Mouse (Mus musculus) embryonic facial prominence, embryonic 14.5 days (tissue): ENCODE results near the gene 6030408B16Rik. TPM values are rescaled to one million over a fixed set of nuclear protein-coding genes. Genes with fewer than 3 reads are reported as not detected.

Experiments
- ATAC-seq: fragments of 200-750 bp; cut with Nextera tagmentation; 2 replicates; pipeline ENCODE4 v1.8.0; 2017; ENCODE audit warnings: low read depth, moderate number of reproducible peaks, moderate TSS enrichment
- DNase-seq: peaks from one replicate; pipeline ENCODE4 v3.0.0-alpha.2; 2015; ENCODE audit warnings: low spot score
- H3K27ac ChIP-seq: fragments of 300-500 bp; sonication (generic); replicated peaks from 2 replicates; pipeline ENCODE4 v1.5.1; 2014; ENCODE audit warnings: low read depth, mild to moderate bottlenecking, low read length, moderate library complexity
- H3K27me3 ChIP-seq: fragments of 300-500 bp; sonication (generic); replicated peaks from 2 replicates; pipeline ENCODE4 v1.6.1; 2014; ENCODE audit warnings: low read length; ENCODE audit not compliant: control insufficient read depth, insufficient read depth
- H3K36me3 ChIP-seq: fragments of 300-500 bp; sonication (generic); 2 replicates; pipeline ENCODE4 v1.6.1; 2014; ENCODE audit warnings: low read length, mixed read lengths; ENCODE audit not compliant: control insufficient read depth, insufficient read depth
- H3K4me1 ChIP-seq: fragments of 300-500 bp; sonication (generic); 2 replicates; pipeline ENCODE4 v1.6.1; 2014; ENCODE audit warnings: antibody characterized with exemption, low read length; ENCODE audit not compliant: control insufficient read depth, insufficient read depth
- H3K4me2 ChIP-seq: fragments of 300-500 bp; sonication (generic); 2 replicates; pipeline ENCODE4 v1.6.1; 2014; ENCODE audit warnings: low read depth, mild to moderate bottlenecking, low read length, moderate library complexity, mixed read lengths
- H3K4me3 ChIP-seq: fragments of 300-500 bp; sonication (generic); 2 replicates; pipeline ENCODE4 v1.5.1; 2014; ENCODE audit warnings: low read depth, mild to moderate bottlenecking, low read length
- H3K9ac ChIP-seq: fragments of 300-500 bp; sonication (generic); 2 replicates; pipeline ENCODE4 v1.6.1; 2014; ENCODE audit warnings: low read depth, mild to moderate bottlenecking, low read length, moderate library complexity, mixed read lengths
- H3K9me3 ChIP-seq: fragments of 300-500 bp; sonication (generic); 2 replicates; pipeline ENCODE4 v1.6.1; 2016; ENCODE audit warnings: low read length; ENCODE audit not compliant: control insufficient read depth
- WGBS: fragments of 180-500 bp; shearing (Covaris S2); extraction: QIAGEN DNeasy Blood & Tissue Kit; methylation state at CpG from one replicate; pipeline ENCODE4 v1.1.7; 2014; 5-methylcytosine and 5-hydroxymethylcytosine counted together
- polyA plus RNA-seq: library from polyadenylated mRNA; unstranded; fragments of >200 nt; fragmentation: Nextera tagmentation; extraction: Ambion mirVana; gene quantifications from 2 replicates; pipeline ENCODE4 v1.2.1, GENCODE M21; 2014

Gene 6030408B16Rik
- 0.79 and 0.84 TPM in 2 replicates for polyA plus RNA-seq

- Histone ChIP-seq H3K9ac (no peak within 1 kb of the TSS; the same call in 1 of the 2 replicates), H3K4me2 (no peak within 1 kb of the TSS; the same call in 1 of the 2 replicates)
- DNase-seq: no peak
These were observed at the start of gene 6030408B16Rik for GRCm38 (mm10) chr15:101293025-101293621. TSS of gene 6030408B16Rik (plus strand) at chr15:101293212.

GRCm38 (mm10) chr15:101244012-101244411 lies 49.0 kb upstream of the 6030408B16Rik start:
- Histone ChIP-seq H3K36me3 (no peaks in the 10 kb centered on the region), H3K4me2 (no peak overlapping the region), H3K9ac (no peak overlapping the region), H3K27me3 (no peaks in the 10 kb centered on the region), H3K4me1 (peaks cover 18% of the 10 kb centered on the region), H3K27ac (no peak overlapping the region), H3K9me3 (no peaks in the 10 kb centered on the region), H3K4me3 (no peak overlapping the region)
- no peak for DNase-seq
- 64% methylated on average over 3 of the region's 3 CpGs for WGBS
- no peak for ATAC-seq

More at GRCm38 (mm10) chr15:101293025-101293621, at the start of gene 6030408B16Rik:
- Histone ChIP-seq H3K36me3 (peaks cover 41% of the 10 kb centered on the region), H3K4me3 (no peak within 1 kb of the TSS), H3K9me3 (no peaks in the 10 kb centered on the region), H3K4me1 (peaks cover 4% of the 10 kb centered on the region), H3K27ac (no peak within 1 kb of the TSS), H3K27me3 (no peaks in the 10 kb centered on the region)
- 43% methylated on average over 12 of the region's 18 CpGs for WGBS
- peak; percentile 60; the same call in 1 of the 2 replicates for ATAC-seq

- Histone ChIP-seq H3K4me1 (peaks cover 12% of the 10 kb centered on the region), H3K27ac (peak overlapping the region; percentile 94), H3K36me3 (no peaks in the 10 kb centered on the region), H3K9ac (peak overlapping the region; percentile 72), H3K4me3 (peak overlapping the region; percentile 45), H3K9me3 (no peaks in the 10 kb centered on the region), H3K27me3 (no peaks in the 10 kb centered on the region), H3K4me2 (peak overlapping the region; percentile 66)
- ATAC-seq: peak; percentile 98
- DNase-seq: peak; percentile 100
- WGBS: under 1% methylated on average over 29 of the region's 56 CpGs
These were observed 46.5 kb upstream of the 6030408B16Rik start for GRCm38 (mm10) chr15:101246231-101247154.

- peaks cover 12% of the 10 kb centered on the region for H3K4me1 ChIP-seq
- H3K27ac ChIP-seq: peak overlapping the region; percentile 94
- WGBS: 48% methylated on average over 1 of the region's 1 CpGs
- no peak for DNase-seq
- peak overlapping the region; percentile 45; the same call in 1 of the 2 replicates for H3K4me3 ChIP-seq
- no peaks in the 10 kb centered on the region for H3K27me3 ChIP-seq
- no peak for ATAC-seq
- H3K9me3 ChIP-seq: no peaks in the 10 kb centered on the region
- peak overlapping the region; percentile 66 for H3K4me2 ChIP-seq
- peak overlapping the region; percentile 72; the same call in 1 of the 2 replicates for H3K9ac ChIP-seq
- H3K36me3 ChIP-seq: no peaks in the 10 kb centered on the region
These were observed 45.9 kb upstream of the 6030408B16Rik start for GRCm38 (mm10) chr15:101247155-101247498.

GRCm38 (mm10) chr15:101248029-101248710 lies 44.8 kb upstream of the 6030408B16Rik start:
- Histone ChIP-seq H3K4me3 (no peak overlapping the region), H3K4me1 (peaks cover 12% of the 10 kb centered on the region), H3K27me3 (no peaks in the 10 kb centered on the region), H3K9me3 (no peaks in the 10 kb centered on the region), H3K4me2 (no peak overlapping the region), H3K36me3 (no peaks in the 10 kb centered on the region), H3K9ac (no peak overlapping the region), H3K27ac (peak overlapping the region; percentile 85)
- DNase-seq (peak; percentile 50), ATAC-seq (no peak)
- WGBS: 40% methylated on average over 4 of the region's 5 CpGs

GRCm38 (mm10) chr15:101250220-101250800 lies 42.7 kb upstream of the 6030408B16Rik start:
- ATAC-seq (no peak), DNase-seq (no peak)
- H3K36me3 ChIP-seq: no peaks in the 10 kb centered on the region
- no peak overlapping the region for H3K4me3 ChIP-seq
- H3K9ac ChIP-seq: no peak overlapping the region
- WGBS: 78% methylated on average over 9 of the region's 9 CpGs
- H3K27me3 ChIP-seq: no peaks in the 10 kb centered on the region
- no peak overlapping the region for H3K27ac ChIP-seq
- no peaks in the 10 kb centered on the region for H3K9me3 ChIP-seq
- peaks cover 12% of the 10 kb centered on the region for H3K4me1 ChIP-seq
- H3K4me2 ChIP-seq: no peak overlapping the region

GRCm38 (mm10) chr15:101251930-101252329 lies 41.1 kb upstream of the 6030408B16Rik start:
- 86% methylated on average over 5 of the region's 5 CpGs for WGBS
- Histone ChIP-seq H3K36me3 (no peaks in the 10 kb centered on the region), H3K9me3 (no peaks in the 10 kb centered on the region), H3K27ac (no peak overlapping the region), H3K4me2 (no peak overlapping the region), H3K4me1 (peaks cover 5% of the 10 kb centered on the region), H3K9ac (no peak overlapping the region), H3K4me3 (no peak overlapping the region), H3K27me3 (no peaks in the 10 kb centered on the region)
- ATAC-seq (no peak), DNase-seq (no peak)

GRCm38 (mm10) chr15:101252614-101253013 lies 40.4 kb upstream of the 6030408B16Rik start:
- Histone ChIP-seq H3K27me3 (no peaks in the 10 kb centered on the region), H3K36me3 (no peaks in the 10 kb centered on the region), H3K4me3 (no peak overlapping the region), H3K4me1 (no peaks in the 10 kb centered on the region; the same call in 1 of the 2 replicates), H3K9me3 (no peaks in the 10 kb centered on the region), H3K27ac (no peak overlapping the region), H3K9ac (no peak overlapping the region), H3K4me2 (no peak overlapping the region)
- WGBS: 74% methylated on average over 6 of the region's 6 CpGs
- ATAC-seq (no peak), DNase-seq (no peak)
